Mouse (Mus musculus) stomach, embryonic 15.5 days (tissue): ENCODE measurements around the gene Xpa. TPM values are rescaled to one million over a fixed set of nuclear protein-coding genes. Genes with fewer than 3 reads are reported as not detected.
"Not testable (repeated sequence)": the region's sequence is repeated elsewhere in the genome, so short reads cannot be mapped to it uniquely, and the experiment has no call there.

Experiments used
- ATAC-seq: fragments of 200-750 bp; cut with Nextera tagmentation; 2 replicates; pipeline ENCODE4 v1.8.0; 2017; ENCODE audit warnings: low read depth, moderate number of reproducible peaks, moderate TSS enrichment; ENCODE audit not compliant: insufficient read depth, low FRiP score
- H3K27ac ChIP-seq: fragments of 300-500 bp; sonication (generic); 2 replicates; pipeline ENCODE4 v1.5.1; 2015; ENCODE audit warnings: mild to moderate bottlenecking, inconsistent platforms
- H3K27me3 ChIP-seq: fragments of 300-500 bp; sonication (generic); replicated peaks from 2 replicates; pipeline ENCODE4 v1.6.1; 2015; ENCODE audit warnings: inconsistent platforms
- H3K36me3 ChIP-seq: fragments of 300-500 bp; sonication (generic); 2 replicates; pipeline ENCODE4 v1.6.1; 2015; ENCODE audit warnings: inconsistent platforms
- H3K4me1 ChIP-seq: fragments of 300-500 bp; sonication (generic); 2 replicates; pipeline ENCODE4 v1.6.1; 2015; ENCODE audit warnings: inconsistent platforms
- H3K4me2 ChIP-seq: fragments of 300-500 bp; sonication (generic); 2 replicates; pipeline ENCODE4 v1.6.1; 2015; ENCODE audit warnings: mild to moderate bottlenecking, inconsistent platforms
- H3K4me3 ChIP-seq: fragments of 300-500 bp; sonication (generic); replicated peaks from 2 replicates; pipeline ENCODE4 v1.5.1; 2015; ENCODE audit warnings: inconsistent platforms
- H3K9ac ChIP-seq: fragments of 300-500 bp; sonication (generic); 2 replicates; pipeline ENCODE4 v1.6.1; 2015; ENCODE audit warnings: inconsistent platforms
- H3K9me3 ChIP-seq: fragments of 300-500 bp; sonication (generic); 2 replicates; pipeline ENCODE4 v1.6.1; 2016; ENCODE audit warnings: inconsistent platforms
- WGBS: fragments of 180-500 bp; shearing (Covaris S2); methylation state at CpG from one replicate; pipeline ENCODE4 v1.1.7; 2015; 5-methylcytosine and 5-hydroxymethylcytosine counted together
- polyA plus RNA-seq: library from polyadenylated mRNA; unstranded; fragments of >200 nt; fragmentation: Nextera tagmentation; extraction: Ambion mirVana; gene quantifications from 2 replicates; pipeline ENCODE4 v1.2.1, GENCODE M21; 2015

The Xpa gene
- 21.7 and 23.7 TPM in 2 replicates for polyA plus RNA-seq

DNA sequence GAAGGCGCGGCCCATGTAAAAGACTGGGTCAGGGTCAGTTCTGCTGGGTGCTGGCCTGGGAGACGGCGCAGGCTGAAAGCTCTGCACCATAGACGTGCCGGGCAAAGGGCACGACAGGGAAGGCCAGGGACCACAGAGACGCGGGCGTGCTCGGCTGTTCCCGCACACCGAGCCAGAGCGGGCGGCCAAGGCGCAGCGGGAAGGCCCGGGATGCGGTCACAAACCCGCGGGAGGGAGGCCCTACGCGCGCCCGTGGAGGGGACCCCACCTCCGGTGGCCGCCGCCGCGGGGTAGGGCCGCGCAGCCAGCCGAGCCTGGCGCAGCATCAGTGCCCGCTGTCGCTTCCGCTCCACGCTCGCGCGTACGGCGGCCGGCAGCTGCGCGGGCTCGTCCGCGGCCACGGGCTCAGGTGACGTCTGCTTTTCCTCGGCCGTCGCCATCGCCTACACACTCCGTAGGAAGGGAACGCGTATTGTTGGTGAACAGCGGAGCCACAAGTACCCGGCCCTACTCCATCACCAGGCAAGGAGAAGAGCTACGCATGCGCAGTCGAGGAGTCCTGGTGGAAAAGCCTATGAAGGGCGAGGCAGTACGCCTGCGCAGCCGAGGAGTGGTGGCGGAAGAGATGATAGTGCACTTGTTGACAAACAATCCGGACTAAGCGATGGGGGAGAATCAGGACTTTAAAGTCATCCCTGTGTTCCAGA, at the start of gene Xpa:
Gene Xpa, minus strand, starts transcription at position 531 of the 707 bp plus-strand sequence.
- ATAC-seq: peak; percentile 93
- Histone ChIP-seq H3K4me3 (peak within 1 kb of the TSS; percentile 91), H3K4me2 (peak within 1 kb of the TSS; percentile 87), H3K9me3 (no peaks in the 10 kb centered on the region), H3K9ac (peak within 1 kb of the TSS; percentile 83), H3K27me3 (no peaks in the 10 kb centered on the region), H3K27ac (peak within 1 kb of the TSS; percentile 88), H3K36me3 (0 out of 2 replicates have a peak, but pooled peaks cover 4% of the 10 kb centered on the region), H3K4me1 (peaks cover 12% of the 10 kb centered on the region)
- under 1% methylated on average over 57 of the region's 70 CpGs for WGBS

DNA sequence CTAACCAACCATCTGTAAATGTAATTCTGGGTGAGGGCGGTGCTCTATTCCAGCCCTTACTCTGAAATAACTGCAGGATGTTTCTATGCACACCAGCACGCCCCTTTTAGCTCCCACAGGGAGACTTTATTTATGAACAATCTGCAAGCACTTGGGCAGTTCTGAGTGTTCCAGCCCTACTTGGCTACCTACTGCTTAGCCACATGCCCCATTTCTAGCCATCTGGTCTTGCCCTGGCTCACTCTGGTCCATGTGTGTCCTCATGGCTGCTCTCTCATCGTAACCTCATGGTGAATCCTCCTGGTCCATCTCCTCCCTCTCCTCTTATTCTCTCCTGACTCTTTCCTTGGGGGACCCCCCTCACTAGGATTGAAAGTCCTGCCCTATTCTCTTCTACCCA, 39.8 kb upstream of the Xpa start:
- no peak for ATAC-seq
- no peaks in the 10 kb centered on the region for H3K4me1 ChIP-seq
- H3K27me3 ChIP-seq: no peaks in the 10 kb centered on the region
- 79% methylated on average over 3 of the region's 3 CpGs for WGBS
- no peaks in the 10 kb centered on the region for H3K36me3 ChIP-seq
- no peak overlapping the region for H3K27ac ChIP-seq
- no peak overlapping the region for H3K9ac ChIP-seq
- no peak overlapping the region for H3K4me3 ChIP-seq
- no peaks in the 10 kb centered on the region for H3K9me3 ChIP-seq
- H3K4me2 ChIP-seq: no peak overlapping the region

DNA sequence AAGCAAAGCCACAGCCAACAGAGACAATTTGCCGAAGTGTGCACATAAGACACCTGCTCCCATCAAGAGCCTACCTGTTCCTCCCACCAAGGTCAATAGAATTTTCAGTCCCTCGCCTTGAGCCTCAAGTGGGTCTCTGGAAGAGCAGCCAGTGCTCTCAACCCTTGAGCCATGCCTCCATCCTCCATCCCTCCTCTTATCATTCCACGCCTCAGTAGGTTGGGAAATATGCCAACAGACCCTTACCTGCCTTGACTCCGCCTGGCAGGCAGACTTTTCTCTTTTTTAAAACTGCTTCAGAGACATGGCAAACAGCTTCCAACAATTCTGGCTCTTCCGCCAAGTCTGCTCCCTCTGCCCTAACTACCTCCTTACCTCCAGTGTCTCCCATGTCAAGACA, 38.6 kb upstream of the Xpa start:
- Histone ChIP-seq H3K4me1 (no peaks in the 10 kb centered on the region), H3K4me2 (no peak overlapping the region), H3K27me3 (no peaks in the 10 kb centered on the region), H3K4me3 (no peak overlapping the region), H3K9me3 (no peaks in the 10 kb centered on the region), H3K27ac (no peak overlapping the region), H3K9ac (no peak overlapping the region), H3K36me3 (no peaks in the 10 kb centered on the region)
- ATAC-seq: no peak
- 87% methylated on average over 5 of the region's 5 CpGs for WGBS

DNA sequence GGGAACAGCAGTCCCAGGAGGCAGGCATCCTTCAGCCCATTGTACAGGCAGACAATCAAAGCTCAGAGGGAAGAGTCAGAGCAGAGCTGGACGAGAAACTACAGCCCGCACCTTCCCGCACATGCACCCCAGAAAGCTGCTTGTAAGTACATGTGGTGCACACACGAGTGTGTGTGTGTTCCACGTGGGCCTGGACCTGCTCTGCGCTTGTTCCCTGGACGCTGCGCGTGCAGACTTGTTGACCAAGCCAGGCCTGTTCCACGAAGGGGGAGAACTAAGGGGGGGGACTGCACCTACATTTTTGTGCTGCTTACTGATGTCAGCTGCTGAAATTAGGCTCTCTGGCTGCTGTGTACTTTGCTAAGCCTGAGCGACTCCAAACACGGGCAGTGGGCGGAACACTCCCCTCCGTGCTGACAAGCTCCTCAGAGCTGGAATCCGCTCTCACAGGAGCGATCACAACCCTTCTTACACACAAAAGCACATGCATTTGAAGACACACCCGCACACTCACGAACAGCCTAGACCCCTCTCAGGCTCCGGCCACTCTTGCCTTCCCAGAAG, 30.9 kb upstream of the Xpa start:
- no peak overlapping the region for H3K27ac ChIP-seq
- H3K4me2 ChIP-seq: no peak overlapping the region
- no peaks in the 10 kb centered on the region for H3K36me3 ChIP-seq
- H3K4me1 ChIP-seq: 0 out of 2 replicates have a peak, but pooled peaks cover 9% of the 10 kb centered on the region
- no peaks in the 10 kb centered on the region for H3K9me3 ChIP-seq
- WGBS: 57% methylated on average over 19 of the region's 19 CpGs
- no peaks in the 10 kb centered on the region for H3K27me3 ChIP-seq
- no peak overlapping the region for H3K4me3 ChIP-seq
- no peak overlapping the region for H3K9ac ChIP-seq
- ATAC-seq: 0 out of 2 replicates have a peak, but pooled peaks have one; percentile 7

DNA sequence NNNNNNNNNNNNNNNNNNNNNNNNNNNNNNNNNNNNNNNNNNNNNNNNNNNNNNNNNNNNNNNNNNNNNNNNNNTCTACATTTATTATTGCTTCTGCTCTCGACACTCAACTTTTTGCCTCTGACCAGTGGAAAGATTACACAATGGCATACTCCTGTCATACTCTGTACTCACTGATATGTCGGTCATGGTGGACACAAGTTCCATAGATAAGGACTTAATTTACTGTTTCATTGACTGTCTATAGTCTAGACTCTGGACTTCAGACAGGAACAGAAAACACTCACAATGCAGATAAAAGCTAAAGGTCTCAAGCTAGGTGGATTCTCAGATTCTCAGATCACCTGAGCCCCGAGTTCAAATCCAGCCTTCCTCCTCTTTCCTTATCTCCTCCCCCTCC, 25.0 kb upstream of the Xpa start:
- H3K4me2 ChIP-seq: no peak overlapping the region
- no peaks in the 10 kb centered on the region for H3K4me1 ChIP-seq
- no peak overlapping the region for H3K27ac ChIP-seq
- no peak overlapping the region for H3K9ac ChIP-seq
- H3K4me3 ChIP-seq: no peak overlapping the region
- no peaks in the 10 kb centered on the region for H3K27me3 ChIP-seq
- H3K9me3 ChIP-seq: no peaks in the 10 kb centered on the region
- WGBS: 79% methylated on average over 3 of the region's 3 CpGs
- ATAC-seq: no peak
- no peaks in the 10 kb centered on the region for H3K36me3 ChIP-seq

DNA sequence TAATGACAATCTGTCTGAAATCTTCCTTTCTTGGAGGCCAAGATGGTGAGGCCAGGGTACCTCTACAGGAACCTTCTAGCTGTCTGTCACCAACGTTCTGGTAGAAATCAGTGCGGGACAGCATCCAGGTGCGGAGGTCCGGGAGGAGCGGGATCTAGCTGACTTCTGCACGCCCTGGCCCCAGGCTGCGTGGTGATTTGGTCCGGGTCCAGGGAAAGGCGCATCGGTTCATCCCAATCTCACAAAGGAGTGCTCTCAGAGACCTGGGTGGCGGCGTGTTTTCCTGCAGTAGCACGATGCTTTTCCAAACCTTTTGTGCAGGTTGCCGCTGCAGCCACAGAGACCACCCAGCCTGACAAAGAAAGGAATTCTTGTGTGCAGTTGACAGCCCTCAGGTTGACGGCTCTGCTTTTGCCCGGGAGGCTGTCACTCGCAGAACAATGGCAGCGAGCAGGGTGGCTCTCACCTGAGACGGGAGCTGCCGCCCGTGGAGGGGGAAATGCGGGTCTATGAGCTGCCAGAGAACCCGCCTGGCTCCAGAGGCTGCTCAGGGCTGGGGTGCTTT, 6.5 kb upstream of the Xpa start:
- H3K9ac ChIP-seq: no peak overlapping the region

DNA sequence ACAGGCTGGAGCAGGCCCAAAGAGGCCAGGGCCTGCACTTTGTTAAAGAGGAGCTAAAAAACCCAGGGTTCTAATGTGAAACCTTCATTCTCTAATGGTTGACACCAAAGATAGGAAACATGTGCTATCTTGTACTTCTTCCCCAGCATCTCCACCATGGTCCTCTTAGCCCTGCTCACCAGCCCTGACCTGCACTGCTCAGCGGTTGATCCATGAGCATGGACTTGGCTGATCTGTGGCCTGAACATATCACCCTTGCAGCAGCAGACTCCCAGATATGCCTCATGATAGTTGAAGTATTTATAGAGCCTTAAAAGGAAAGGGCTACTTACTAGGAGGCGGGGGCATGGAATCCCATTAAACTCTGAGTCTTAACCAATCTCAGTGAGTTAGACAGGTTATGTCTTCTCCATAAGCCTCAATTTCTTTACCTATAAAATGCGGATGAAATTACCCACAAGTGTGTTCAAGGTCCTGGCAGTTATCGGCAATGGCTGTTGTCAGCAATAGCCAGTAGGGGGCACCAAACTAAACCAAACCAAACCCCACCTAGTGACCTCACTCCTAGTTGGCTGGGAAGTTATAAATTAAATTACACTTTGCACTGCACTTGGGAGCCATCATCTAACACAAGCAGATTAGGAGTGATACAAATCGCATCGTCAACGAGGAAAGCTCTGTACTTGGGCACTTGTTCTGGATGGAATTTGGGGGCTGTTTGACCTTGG, 5.9 kb upstream of the Xpa start:
- Histone ChIP-seq H3K9ac (no peak overlapping the region), H3K4me3 (no peak overlapping the region), H3K4me2 (peak overlapping the region; percentile 39; the same call in 1 of the 2 replicates), H3K9me3 (no peaks in the 10 kb centered on the region), H3K27ac (peak overlapping the region; percentile 36; the same call in 1 of the 2 replicates), H3K27me3 (peaks cover 7% of the 10 kb centered on the region; the same call in 1 of the 2 replicates), H3K4me1 (no peaks in the 10 kb centered on the region), H3K36me3 (no peaks in the 10 kb centered on the region)
- ATAC-seq: peak; percentile 66; the same call in 1 of the 2 replicates
- WGBS: 7% methylated on average over 7 of the region's 7 CpGs

More for the DNA sequence above, 6.5 kb upstream of the Xpa start:
- Histone ChIP-seq H3K27ac (peak overlapping the region; percentile 28; the same call in 1 of the 2 replicates), H3K4me2 (peak overlapping the region; percentile 39; the same call in 1 of the 2 replicates), H3K36me3 (no peaks in the 10 kb centered on the region), H3K4me1 (no peaks in the 10 kb centered on the region), H3K27me3 (peaks cover 7% of the 10 kb centered on the region; the same call in 1 of the 2 replicates), H3K4me3 (no peak overlapping the region), H3K9me3 (no peaks in the 10 kb centered on the region)
- no peak for ATAC-seq
- WGBS: 8% methylated on average over 23 of the region's 23 CpGs

DNA sequence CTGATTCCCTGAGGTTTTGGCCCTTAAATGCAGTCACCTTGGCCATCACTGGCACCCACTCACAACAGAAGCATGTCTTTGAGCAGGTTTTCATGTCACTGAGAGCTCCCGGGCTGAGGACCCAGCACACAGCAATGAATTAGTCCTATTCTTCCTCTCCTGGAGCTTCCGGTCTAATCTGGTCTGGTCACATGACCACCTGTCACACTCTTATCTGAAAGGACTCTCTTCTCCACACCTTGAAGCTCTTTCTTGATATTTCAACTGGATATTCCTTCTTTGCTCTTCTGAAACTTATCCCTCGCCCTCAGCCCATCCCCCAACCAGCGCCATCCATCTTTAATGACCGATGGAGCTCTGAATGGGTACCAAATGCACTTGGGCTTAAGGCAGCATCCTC, 2.0 kb upstream of the Xpa start:
- H3K4me2 ChIP-seq: no peak overlapping the region
- no peak overlapping the region for H3K9ac ChIP-seq
- ATAC-seq: no peak
- 0 out of 2 replicates have a peak overlapping the region, but pooled peaks have one; percentile 26 for H3K27ac ChIP-seq
- H3K4me1 ChIP-seq: peaks cover 12% of the 10 kb centered on the region
- 74% methylated on average over 5 of the region's 5 CpGs for WGBS
- H3K4me3 ChIP-seq: no peak overlapping the region
- no peaks in the 10 kb centered on the region for H3K9me3 ChIP-seq
- no peaks in the 10 kb centered on the region for H3K36me3 ChIP-seq
- peaks cover 7% of the 10 kb centered on the region; the same call in 1 of the 2 replicates for H3K27me3 ChIP-seq

DNA sequence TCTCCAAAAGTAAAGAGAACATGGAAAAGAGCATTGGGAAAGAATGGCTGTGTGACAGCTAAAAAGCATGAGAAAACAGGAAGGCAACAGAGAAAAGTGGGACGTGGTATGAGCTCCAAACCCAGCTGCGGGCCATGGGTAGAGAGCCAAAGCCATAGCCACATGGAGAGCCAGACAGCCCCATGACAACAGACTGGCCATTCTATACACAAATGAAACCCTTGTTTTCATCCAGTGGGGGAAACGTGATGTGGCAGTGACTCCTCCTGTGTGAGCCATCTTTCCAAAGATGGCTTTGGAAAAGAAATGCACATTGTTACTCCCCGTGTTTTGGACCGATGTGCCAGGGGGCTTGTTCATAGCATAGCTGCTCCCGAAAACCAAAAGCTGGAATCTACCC, 402 bp upstream of the Xpa start:
- no peaks in the 10 kb centered on the region; the same call in 1 of the 2 replicates for H3K27me3 ChIP-seq
- peak overlapping the region; percentile 91 for H3K4me3 ChIP-seq
- H3K27ac ChIP-seq: no peak overlapping the region; the same call in 1 of the 2 replicates
- ATAC-seq: peak; percentile 20; the same call in 1 of the 2 replicates
- H3K4me2 ChIP-seq: peak overlapping the region; percentile 87
- H3K36me3 ChIP-seq: no peaks in the 10 kb centered on the region
- H3K9me3 ChIP-seq: no peaks in the 10 kb centered on the region
- H3K4me1 ChIP-seq: peaks cover 12% of the 10 kb centered on the region
- no peak overlapping the region for H3K9ac ChIP-seq
- 38% methylated on average over 6 of the region's 6 CpGs for WGBS

DNA sequence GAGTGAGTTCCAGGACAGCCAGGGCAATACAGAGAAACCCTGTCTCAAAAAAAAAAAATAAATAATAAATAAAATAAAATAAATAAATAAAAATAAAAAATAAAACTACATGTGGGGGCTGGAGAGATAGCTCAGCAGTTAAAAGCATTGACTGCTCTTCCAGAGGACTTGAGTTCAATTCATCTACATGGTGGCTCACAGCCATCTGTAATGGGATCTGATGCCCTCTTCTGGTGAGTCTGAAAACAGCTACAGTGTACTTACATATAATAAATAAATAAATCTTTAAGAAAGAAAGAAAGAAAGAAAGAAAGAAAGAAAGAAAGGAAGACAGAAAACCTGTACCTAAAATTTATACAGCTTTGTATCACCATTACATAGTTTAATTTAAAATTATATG, 4.1 kb downstream of the Xpa start:
- ATAC-seq, H3K27me3 ChIP-seq, H3K36me3 ChIP-seq, H3K9me3 ChIP-seq, H3K27ac ChIP-seq, H3K4me2 ChIP-seq, H3K9ac ChIP-seq, H3K4me3 ChIP-seq: not testable (repeated sequence)
- H3K4me1 ChIP-seq: peaks cover 12% of the 10 kb centered on the region

DNA sequence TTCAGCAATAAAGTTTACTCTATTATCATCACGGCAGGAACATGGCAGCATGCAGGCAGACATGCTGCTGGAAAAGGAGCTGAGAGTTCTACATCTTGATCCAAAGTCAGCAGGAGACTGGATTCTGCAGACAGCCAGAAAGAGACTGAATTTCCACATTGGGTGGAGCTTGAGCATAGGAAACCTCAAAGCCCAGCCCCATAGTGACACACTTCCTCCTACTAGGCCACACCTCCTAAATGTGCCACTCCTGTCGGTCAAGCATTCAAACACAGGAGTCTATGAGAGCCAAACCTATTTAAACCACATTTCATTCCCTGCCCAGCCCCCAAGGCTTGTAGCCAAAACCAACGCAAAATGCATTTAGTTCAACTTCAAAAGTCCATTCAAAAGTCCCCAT, 9.6 kb downstream of the Xpa start:
- WGBS: 70% methylated on average over 3 of the region's 3 CpGs
- Histone ChIP-seq H3K4me2 (no peak overlapping the region), H3K36me3 (peaks cover 33% of the 10 kb centered on the region), H3K4me1 (no peaks in the 10 kb centered on the region), H3K27me3 (no peaks in the 10 kb centered on the region), H3K4me3 (no peak overlapping the region), H3K9me3 (no peaks in the 10 kb centered on the region), H3K27ac (no peak overlapping the region), H3K9ac (no peak overlapping the region)
- ATAC-seq: no peak
